In the genomic region with DNA sequence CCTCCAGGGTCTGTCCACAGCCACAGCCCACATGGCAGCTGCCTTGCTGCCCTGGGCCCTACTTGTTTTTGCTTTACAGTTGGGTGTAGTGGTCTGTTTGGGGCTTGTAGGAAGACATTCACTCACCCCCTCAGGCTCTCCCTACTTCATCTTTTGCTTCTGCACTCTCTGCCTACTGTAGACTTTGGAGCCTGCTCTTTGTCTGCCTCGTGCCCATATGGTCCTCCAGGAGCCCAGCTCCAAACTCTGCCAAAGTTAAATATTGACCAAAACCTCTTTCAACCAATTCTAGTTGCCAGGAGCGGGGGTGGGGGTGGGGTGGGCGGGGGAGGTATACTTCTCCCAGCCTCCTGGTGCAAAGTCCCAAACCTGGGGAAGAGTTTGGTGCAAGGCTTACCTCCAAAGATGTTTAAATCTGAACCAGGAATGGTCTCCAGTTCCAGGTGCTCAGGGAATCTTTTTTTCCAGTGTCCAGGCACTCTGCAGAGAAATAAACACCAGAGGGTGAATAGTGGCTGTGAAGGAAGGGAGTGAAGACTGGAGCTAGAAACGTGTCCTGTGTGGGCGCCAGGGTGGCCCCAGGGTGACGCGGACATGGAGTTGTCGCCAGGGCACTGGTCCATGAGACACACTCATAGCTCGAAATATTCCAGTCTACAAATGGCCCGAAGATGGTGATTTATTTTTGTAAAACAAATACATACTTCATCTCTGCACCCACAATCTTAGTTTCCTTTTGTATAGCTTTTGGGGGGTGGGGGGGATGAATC, we compare ENCODE assay signal across 12 mouse cellular contexts. TPM values are rescaled to one million over a fixed set of nuclear protein-coding genes. Genes with fewer than 3 reads are reported as not detected.
DNase-seq lines count a peak whose midpoint lies in the region; ATAC-seq and TF ChIP-seq lines count a peak whose summit lies in the region.
"Had no signal": no experiment of that assay in that cellular context is flagged by ENCODE, and none has a peak within 500 bp of the region (broad histone marks: within the 10 kb centered on the region; RNA-seq: fewer than 3 reads in every experiment).

No protein-coding gene starts in this region.

- H3K9me3 ChIP-seq in liver, embryonic 13.5 days (replicated peaks), result no peaks in the 10 kb centered on the region
- H3K9me3 ChIP-seq: embryonic facial prominence, embryonic 13.5 days; midbrain, embryonic 12.5 days had no signal

- H3K27me3 ChIP-seq in kidney, adult 2 months (replicated peaks; ENCODE audit: control insufficient read depth, insufficient read depth, low read length), result no peaks in the 10 kb centered on the region
- peaks cover 100% of the 10 kb centered on the region for H3K27me3 ChIP-seq in liver, embryonic 13.5 days
- H3K27me3 ChIP-seq in cerebellum, adult 2 months (ENCODE audit: control insufficient read depth, insufficient read depth, low read length), result peaks cover 7% of the 10 kb centered on the region; the same call in 1 of the 2 replicates

- DNase-seq in lung, postnatal 10 days, result peak; percentile 68
- DNase-seq in lung, adult 2 months, result no peak
- peak; percentile 92 for DNase-seq in kidney, adult 2 months
- DNase-seq in liver, embryonic 13.5 days, result no peak
- DNase-seq in cerebellum, adult 2 months, result no peak
- no peak for DNase-seq in layer of hippocampus, postnatal 25 days (ENCODE audit: extremely low spot score in 1 of 2, low spot score in 1 of 2)
- DNase-seq in frontal cortex, postnatal 36 days (ENCODE audit: low spot score in 2 of 2), result no peak
- DNase-seq: cerebellum, adult 8-10 months had no signal

- no peak overlapping the region for H3K9ac ChIP-seq in liver, embryonic 13.5 days
- H3K9ac ChIP-seq: embryonic facial prominence, embryonic 13.5 days; midbrain, embryonic 12.5 days had no signal

- H3K4me3 ChIP-seq in lung, adult 2 months (replicated peaks; ENCODE audit: extremely low read depth, low read depth, low read length), result no peak overlapping the region
- no peak overlapping the region for H3K4me3 ChIP-seq in kidney, adult 2 months (ENCODE audit: insufficient read depth, low read depth, low read length)
- no peak overlapping the region for H3K4me3 ChIP-seq in liver, embryonic 13.5 days (replicated peaks)
- H3K4me3 ChIP-seq in cerebellum, adult 2 months (replicated peaks; ENCODE audit: insufficient read depth, low read depth, low read length), result no peak overlapping the region
- H3K4me3 ChIP-seq: embryonic facial prominence, embryonic 13.5 days; midbrain, embryonic 12.5 days had no signal

- no peaks in the 10 kb centered on the region for H3K4me1 ChIP-seq in lung, adult 2 months (ENCODE audit: control insufficient read depth, insufficient read depth, low read length)
- peaks cover 38% of the 10 kb centered on the region for H3K4me1 ChIP-seq in kidney, adult 2 months (ENCODE audit: control insufficient read depth, insufficient read depth, low read length)
- peaks cover 8% of the 10 kb centered on the region for H3K4me1 ChIP-seq in liver, embryonic 13.5 days (replicated peaks)
- H3K4me1 ChIP-seq in cerebellum, adult 2 months (ENCODE audit: control insufficient read depth, insufficient read depth, low read length), result no peaks in the 10 kb centered on the region
- H3K4me1 ChIP-seq: embryonic facial prominence, embryonic 13.5 days; midbrain, embryonic 12.5 days had no signal

- 51% methylated on average over 10 of the region's 10 CpGs for WGBS in lung, adult 2 months
- 38% methylated on average over 10 of the region's 10 CpGs for WGBS in kidney, adult 2 months
- 26% methylated on average over 10 of the region's 10 CpGs for WGBS in liver, embryonic 13.5 days (ENCODE audit: insufficient replicate concordance)
- WGBS in cerebellum, adult 2 months, result 9% methylated on average over 10 of the region's 10 CpGs

- peak; percentile 62; the same call in 1 of the 2 replicates for ATAC-seq in liver, embryonic 13.5 days (ENCODE audit: low read depth)

- H3K4me2 ChIP-seq in liver, embryonic 13.5 days, result peak overlapping the region; percentile 24; the same call in 1 of the 2 replicates
- H3K4me2 ChIP-seq: embryonic facial prominence, embryonic 13.5 days; midbrain, embryonic 12.5 days had no signal

- H3K36me3 ChIP-seq in kidney, adult 2 months (ENCODE audit: control insufficient read depth, insufficient read depth, low read length), result no peaks in the 10 kb centered on the region
- no peaks in the 10 kb centered on the region for H3K36me3 ChIP-seq in liver, embryonic 13.5 days
- H3K36me3 ChIP-seq: embryonic facial prominence, embryonic 13.5 days; midbrain, embryonic 12.5 days had no signal

- peak overlapping the region; percentile 67 for H3K27ac ChIP-seq in kidney, adult 2 months (ENCODE audit: insufficient read depth, low read depth, low read length)
- peak overlapping the region; percentile 39; the same call in 1 of the 2 replicates for H3K27ac ChIP-seq in liver, embryonic 13.5 days
- H3K27ac ChIP-seq in cerebellum, adult 2 months (ENCODE audit: insufficient read depth, low read length), result no peak overlapping the region
- H3K27ac ChIP-seq: embryonic facial prominence, embryonic 13.5 days; midbrain, embryonic 12.5 days had no signal

- no peak for TF ChIP-seq POLR2A in lung, adult 2 months (IDR thresholded peaks at IDR 0.05; ENCODE audit: borderline replicate concordance, extremely low read depth, low read depth, low read length)
- TF ChIP-seq POLR2A in kidney, adult 2 months (IDR thresholded peaks at IDR 0.05; ENCODE audit: low read depth, low read length), result no peak
- no peak for TF ChIP-seq POLR2A in cerebellum, adult 2 months (IDR thresholded peaks at IDR 0.05; ENCODE audit: borderline replicate concordance, insufficient read depth, low read length)

- no peak for TF ChIP-seq CTCF in lung, adult 2 months (IDR thresholded peaks at IDR 0.05; ENCODE audit: insufficient read depth, low read length)
- no peak for TF ChIP-seq CTCF in kidney, adult 2 months (conservative IDR thresholded peaks at IDR 0.05; ENCODE audit: insufficient read depth, insufficient read length, low read depth, low read length)
- TF ChIP-seq CTCF in cerebellum, adult 2 months (IDR thresholded peaks at IDR 0.05; ENCODE audit: borderline replicate concordance, insufficient read depth, low read depth, low read length), result no peak

RNA-seq across cellular contexts. Expression of gene 5730596B20Rik, which starts 6.2 kb away (rescaled TPM):
- 0.26 and 0.31 TPM in 2 replicates for polyA plus RNA-seq in lung, adult 2 months (2012; rRNA removed)
- 0.19 and 0.22 TPM in 2 replicates for polyA plus RNA-seq in kidney, adult 2 months (2012; rRNA removed)
- 0.02 and 0.06 TPM in 2 replicates for polyA plus RNA-seq in liver, embryonic 13.5 days (2015; fragmentation: Nextera tagmentation; extraction: Ambion mirVana)
- 0.16 and 0.18 TPM in 2 replicates for polyA plus RNA-seq in cerebellum, adult 2 months (2012; rRNA removed)
- not detected for total RNA-seq in layer of hippocampus, postnatal 25 days (2021)
- total RNA-seq: heart, postnatal 25 days; left cerebral cortex, postnatal 14 days had no signal
- polyA plus RNA-seq: midbrain, embryonic 12.5 days had no signal

RNA-seq across cellular contexts. Expression of gene Hoxa4, which starts 8.1 kb away (rescaled TPM):
- polyA plus RNA-seq in lung, adult 2 months (2012; rRNA removed), result 5.7 and 8.4 TPM in 2 replicates
- 2.8 TPM in 2 replicates for polyA plus RNA-seq in kidney, adult 2 months (2012; rRNA removed)
- 0.17 and 0.30 TPM in 2 replicates for polyA plus RNA-seq in liver, embryonic 13.5 days (2015; fragmentation: Nextera tagmentation; extraction: Ambion mirVana)
- polyA plus RNA-seq in cerebellum, adult 2 months (2012; rRNA removed), result 4.1 and 5.1 TPM in 2 replicates
- not detected for total RNA-seq in layer of hippocampus, postnatal 25 days (2021)
- total RNA-seq: left cerebral cortex, postnatal 14 days had no signal
- polyA plus RNA-seq: midbrain, embryonic 12.5 days had no signal

RNA-seq across cellular contexts. Expression of gene Hoxa2, which starts 18.9 kb away (rescaled TPM):
- 4.2 and 4.7 TPM in 2 replicates for polyA plus RNA-seq in lung, adult 2 months (2012; rRNA removed)
- polyA plus RNA-seq in kidney, adult 2 months (2012; rRNA removed), result 1.3 and 1.6 TPM in 2 replicates
- 0.63 and 0.82 TPM in 2 replicates for polyA plus RNA-seq in liver, embryonic 13.5 days (2015; fragmentation: Nextera tagmentation; extraction: Ambion mirVana)
- polyA plus RNA-seq in cerebellum, adult 2 months (2012; rRNA removed), result 1.8 and 2.8 TPM in 2 replicates
- not detected for total RNA-seq in layer of hippocampus, postnatal 25 days (2021)
- total RNA-seq: left cerebral cortex, postnatal 14 days had no signal

RNA-seq across cellular contexts. Expression of gene Hoxa5, which starts 20.9 kb away (rescaled TPM):
- 29.1 and 46.9 TPM in 2 replicates for polyA plus RNA-seq in lung, adult 2 months (2012; rRNA removed)
- polyA plus RNA-seq in kidney, adult 2 months (2012; rRNA removed), result 6.9 and 8.1 TPM in 2 replicates
- polyA plus RNA-seq in liver, embryonic 13.5 days (2015; fragmentation: Nextera tagmentation; extraction: Ambion mirVana), result 0.83 and 1.2 TPM in 2 replicates
- 4.6 and 6.0 TPM in 2 replicates for polyA plus RNA-seq in cerebellum, adult 2 months (2012; rRNA removed)
- not detected for total RNA-seq in layer of hippocampus, postnatal 25 days (2021)
- total RNA-seq: left cerebral cortex, postnatal 14 days had no signal
- polyA plus RNA-seq: midbrain, embryonic 12.5 days had no signal

RNA-seq across cellular contexts. Expression of gene Hoxa6, which starts 25.0 kb away (rescaled TPM):
- 1.7 and 2.3 TPM in 2 replicates for polyA plus RNA-seq in lung, adult 2 months (2012; rRNA removed)
- 2.4 and 3.4 TPM in 2 replicates for polyA plus RNA-seq in kidney, adult 2 months (2012; rRNA removed)
- not detected in 2 replicates for polyA plus RNA-seq in liver, embryonic 13.5 days (2015; fragmentation: Nextera tagmentation; extraction: Ambion mirVana)
- 0.13 and 0.46 TPM in 2 replicates for polyA plus RNA-seq in cerebellum, adult 2 months (2012; rRNA removed)
- not detected for total RNA-seq in layer of hippocampus, postnatal 25 days (2021)
- total RNA-seq: heart, postnatal 25 days; left cerebral cortex, postnatal 14 days had no signal
- polyA plus RNA-seq: midbrain, embryonic 12.5 days had no signal

Comparison
In these comparisons a context has a peak if more than half of its experiments do, and no peak if none do; other contexts are left out.
1. DNase-seq: peak in lung, postnatal 10 days (single experiment) and kidney, adult 2 months (single experiment); none in lung, adult 2 months (single experiment), liver, embryonic 13.5 days (single experiment), cerebellum, adult 2 months (0 of 2), layer of hippocampus, postnatal 25 days (0 of 2) and frontal cortex, postnatal 36 days (0 of 2).